Mouse (Mus musculus): Measurements from ENCODE around the gene Opcml. TPM values are rescaled to one million over a fixed set of nuclear protein-coding genes. Genes with fewer than 3 reads are reported as not detected.

The Opcml gene
- polyA plus RNA-seq, 1 experiment from 2014 or later, result 88.6 TPM

- no peak overlapping the region for H3K9ac ChIP-seq (replicated peaks; ENCODE audit: low read depth, low read length)
- H3K27ac ChIP-seq (ENCODE audit: low read length), result no peak overlapping the region
- H3K4me1 ChIP-seq (replicated peaks; ENCODE audit: control insufficient read depth, insufficient read depth, low read length), result no peaks in the 10 kb centered on the region
- ATAC-seq, result 0 out of 2 replicates have a peak, but pooled peaks have one; percentile 62
- no peak overlapping the region for H3K4me2 ChIP-seq (ENCODE audit: low read length)
- no peak overlapping the region for H3K4me3 ChIP-seq (replicated peaks; ENCODE audit: low read length)
- WGBS, result 54% methylated on average over 1 of the region's 1 CpGs
- H3K9me3 ChIP-seq (ENCODE audit: control insufficient read depth, low read length), result peaks cover 2% of the 10 kb centered on the region; the same call in 1 of the 2 replicates
- H3K27me3 ChIP-seq (replicated peaks; ENCODE audit: control insufficient read depth, insufficient read depth, low read length), result no peaks in the 10 kb centered on the region
- H3K36me3 ChIP-seq (ENCODE audit: control insufficient read depth, insufficient read depth), result no peaks in the 10 kb centered on the region
Observed at GRCm38 (mm10) chr9:28969455-28969854, 1178.9 kb downstream of the Opcml start.

Small RNAs within 50 kb of the gene (microRNA-seq; reads per million reads assigned to microRNA genes)
- gene Gm44316, result not detected
